Mouse (Mus musculus) myocyte (in vitro differentiated cells): ENCODE measurements around the gene Oxtr.

ENCODE experiments used
- CEBPB ChIP-seq: IDR thresholded peaks from 2 replicates; pipeline ENCODE4 v1.6.1; 2011; ENCODE audit warnings: mild to moderate bottlenecking, moderate library complexity; ENCODE audit not compliant: poor library complexity, insufficient read depth, severe bottlenecking
- E2F4 ChIP-seq: IDR thresholded peaks from one replicate; pipeline ENCODE4 v1.6.1; 2011; ENCODE audit warnings: mild to moderate bottlenecking, control low read depth, moderate library complexity; ENCODE audit not compliant: insufficient read depth
- MAX ChIP-seq: IDR thresholded peaks from one replicate; pipeline ENCODE4 v1.6.1; 2011; ENCODE audit warnings: low read depth, mild to moderate bottlenecking, control low read depth
- POLR2A ChIP-seq: IDR thresholded peaks from one replicate; pipeline ENCODE4 v1.6.1; 2011; ENCODE audit warnings: low read depth, mild to moderate bottlenecking, control low read depth, moderate library complexity; ENCODE audit not compliant: insufficient read length

GRCm38 (mm10) chr6:112499456-112499855 lies 9.7 kb upstream of the Oxtr start:
- TF ChIP-seq POLR2A (no peak), E2F4 (no peak), CEBPB (no peak), MAX (no peak)
